Mouse (Mus musculus) heart, postnatal 25 days (tissue): ENCODE measurements around the gene Mtmr14. TPM values are rescaled to one million over a fixed set of nuclear protein-coding genes. Genes with fewer than 3 reads are reported as not detected.

Experiments used
- DNase-seq: peaks from one replicate; pipeline ENCODE4 v3.0.0; 2022; ENCODE audit warnings: low spot score
- intact Hi-C: fragments of 180-260 bp; cut with DNase I; formaldehyde crosslinking; loops from one replicate; pipeline ENCODE4 v1.15.1; 2025
- total RNA-seq, 2 experiments: library from RNA; stranded (reverse); gene quantifications; 2 replicates each; pipeline ENCODE4 v1.2.3; 2021

Mtmr14 gene
- total RNA-seq, 2 experiments from 2014 or later = 13.1 to 15.4 TPM

DNA sequence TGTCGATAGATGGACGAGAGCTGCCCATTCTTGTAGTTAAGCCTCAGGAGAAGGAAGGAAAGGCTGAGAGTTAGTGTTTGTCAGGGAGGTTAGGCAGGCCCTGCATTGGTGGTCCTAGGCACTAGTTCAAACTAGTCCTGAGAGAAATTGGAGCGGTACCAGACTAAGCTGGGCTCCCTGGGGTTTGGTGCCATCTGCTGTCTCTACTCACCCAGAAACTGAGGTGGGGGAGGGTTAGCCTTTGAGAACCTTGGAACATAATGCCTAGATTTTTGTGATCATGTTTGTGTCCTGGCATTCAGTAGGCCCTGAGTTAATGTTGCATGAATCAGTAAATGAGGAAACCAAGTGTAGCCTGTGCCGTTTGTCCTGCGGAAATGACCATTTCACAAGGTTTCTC is 70.5 kb downstream of the Mtmr14 start:
- intact Hi-C loops = loop anchor here (5.0 to 10.0 kb wide), 2 partner anchors 233 to 261 kb away; partner anchors contain the start of genes Setd5 and Thumpd3
- no peak for DNase-seq

DNA sequence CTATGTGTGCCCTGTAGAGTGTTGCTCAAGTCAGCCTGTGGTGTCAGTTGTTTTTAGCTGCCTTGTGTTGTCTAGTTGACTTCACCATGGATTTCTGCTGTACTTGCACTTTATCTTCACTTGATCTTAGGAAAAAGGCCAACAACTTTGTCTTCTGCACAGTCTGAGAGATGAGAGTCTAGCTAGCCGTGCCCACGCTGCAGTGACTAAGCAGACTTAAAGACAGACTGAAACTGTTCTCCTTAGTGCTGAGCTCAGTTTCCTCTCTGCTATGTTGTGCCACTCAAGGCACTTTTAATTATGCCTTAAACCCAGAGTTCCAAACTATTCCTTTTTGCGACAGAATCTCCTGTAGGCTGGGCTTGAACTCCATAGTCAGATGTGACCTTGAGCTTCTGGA is 78.3 kb downstream of the Mtmr14 start:
- intact Hi-C loops = no loop called here
- no peak for DNase-seq

DNA sequence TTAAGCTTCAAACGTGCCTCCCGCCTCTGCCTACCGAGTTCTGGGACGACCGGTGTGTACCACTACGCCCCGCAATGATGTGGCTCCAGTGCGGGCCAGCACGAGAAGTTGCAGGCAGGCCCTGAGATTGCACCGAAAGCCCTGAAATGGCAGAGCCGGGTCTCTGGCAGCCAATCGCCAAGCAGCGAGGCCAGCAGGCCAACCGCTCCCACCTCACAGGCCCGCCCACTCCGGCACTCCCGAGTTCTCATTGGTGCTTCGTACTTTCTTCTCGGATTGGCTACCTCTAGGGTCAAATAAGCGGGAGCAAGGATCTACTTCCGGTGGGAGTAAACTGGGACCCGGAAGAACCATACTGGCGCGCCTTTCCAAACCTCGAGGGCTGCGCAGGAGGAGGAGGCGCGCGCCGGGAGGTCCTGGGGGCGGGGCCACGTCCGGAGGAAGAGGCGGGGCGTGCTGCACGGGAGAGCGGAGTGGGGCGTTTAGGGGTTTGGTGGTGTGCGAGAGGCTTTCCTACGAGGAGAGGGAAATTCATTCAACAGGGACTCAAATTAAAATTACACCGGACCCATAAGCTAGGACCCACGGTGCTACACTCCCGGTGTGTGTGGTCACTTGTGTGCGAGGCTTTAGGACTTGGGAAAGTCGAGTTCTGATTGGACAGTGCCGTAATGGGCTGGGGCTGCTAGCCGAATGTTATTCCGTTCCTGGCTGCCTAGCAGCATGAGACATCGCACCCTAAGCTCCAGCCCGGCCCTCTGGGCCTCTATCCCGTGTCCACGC is 89.1 kb downstream of the Mtmr14 start, which contains the start of gene Ogg1:
Gene Ogg1, plus strand, starts transcription at position 440 of the 783 bp plus-strand sequence.
- intact Hi-C loops = no loop called here
- peak; percentile 99 for DNase-seq

DNA sequence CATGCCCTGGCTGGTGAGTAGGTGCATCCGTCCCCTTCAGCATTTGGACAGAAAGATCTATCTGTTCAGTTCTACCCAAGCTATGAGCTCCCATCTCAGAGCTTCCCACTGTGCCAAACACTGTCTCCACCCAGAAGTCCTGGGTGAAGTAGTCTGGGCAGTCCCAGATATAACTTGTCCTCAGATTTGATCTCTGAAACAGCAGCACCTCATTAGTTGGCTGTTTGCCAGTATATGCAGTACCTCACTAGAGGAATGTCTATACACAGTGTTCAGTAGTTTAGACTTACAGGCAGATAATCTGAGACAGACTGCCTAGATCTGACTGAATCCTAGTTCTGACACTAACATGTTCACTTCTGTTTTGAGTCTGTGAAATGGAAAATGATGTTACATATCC is 91.8 kb downstream of the Mtmr14 start:
- DNase-seq = no peak
- intact Hi-C loops = no loop called here

DNA sequence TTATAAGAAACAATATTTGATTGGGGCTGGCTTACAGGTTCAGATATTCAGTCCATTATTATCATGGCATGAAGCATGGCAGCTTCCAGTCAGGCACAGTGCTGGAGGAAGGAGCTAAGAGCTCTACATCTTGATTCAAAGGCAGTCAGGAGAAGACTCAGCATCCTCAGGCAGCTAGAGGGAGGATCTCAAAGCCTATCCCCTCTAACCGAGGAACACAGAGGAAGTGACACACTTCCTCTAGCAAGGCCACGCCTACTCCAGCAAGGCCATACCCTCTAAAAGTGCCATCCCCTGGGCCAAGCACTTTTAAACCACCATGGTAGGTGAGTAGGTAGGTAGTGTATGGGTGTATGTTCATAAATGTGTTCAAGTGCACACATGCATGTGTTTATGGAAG is 92.9 kb downstream of the Mtmr14 start:
- intact Hi-C loops = loop anchor here (2.0 to 5.0 kb wide), 2 partner anchors 44 to 142 kb away; partner anchors contain the start of gene Il17rc
- DNase-seq = no peak

Other genes with a start within 250 kb of the Mtmr14 start
- gene Thumpd3, start 191.6 kb upstream of the Mtmr14 start, total RNA-seq = 10 to 100 TPM; 16.5 to 16.8 TPM
- gene Setd5, start 160.5 kb upstream of the Mtmr14 start, total RNA-seq = 10 to 100 TPM; 34.4 to 41.1 TPM
- gene Lhfpl4, start 42.5 kb upstream of the Mtmr14 start, total RNA-seq = under 1 TPM; 0.29 to 0.34 TPM
- gene Cpne9, start 44.5 kb downstream of the Mtmr14 start, total RNA-seq = not detected
- 10 to 100 TPM; 12.7 to 15.8 TPM for gene Brpf1, start 69.3 kb downstream of the Mtmr14 start, total RNA-seq
- 1 to 10 TPM; 4.4 to 4.8 TPM for gene Ogg1, start 89.1 kb downstream of the Mtmr14 start, total RNA-seq
- gene Camk1, start 106.1 kb downstream of the Mtmr14 start, total RNA-seq = 10 to 100 TPM; 65.9 to 68.5 TPM
- 10 to 100 TPM; 21.2 to 24.4 TPM for gene Tada3, start 140.0 kb downstream of the Mtmr14 start, total RNA-seq
- 10 to 100 TPM; 66.4 to 74.2 TPM for gene Arpc4, start 140.3 kb downstream of the Mtmr14 start, total RNA-seq
- 1 to 10 TPM; 1.0 to 1.4 TPM for gene Ttll3, start 151.4 kb downstream of the Mtmr14 start, total RNA-seq
- gene Rpusd3, start 181.5 kb downstream of the Mtmr14 start, total RNA-seq = 10 to 100 TPM; 10.3 to 11.5 TPM
- gene Cidec, start 197.9 kb downstream of the Mtmr14 start, total RNA-seq = 1 to 10 TPM; 5.6 to 9.0 TPM
- 10 to 100 TPM; 22.2 TPM for gene Jagn1, start 204.7 kb downstream of the Mtmr14 start, total RNA-seq
- gene Il17re, start 220.6 kb downstream of the Mtmr14 start, total RNA-seq = 1 to 10 TPM in 1 of 2 experiments, under 1 TPM in 1; 0.78 to 1.1 TPM
- 10 to 100 TPM in 1 of 2 experiments, 1 to 10 TPM in 1; 8.2 to 10.0 TPM for gene Il17rc, start 233.6 kb downstream of the Mtmr14 start, total RNA-seq
- gene Creld1, start 245.5 kb downstream of the Mtmr14 start, total RNA-seq = 10 to 100 TPM; 52.2 to 55.6 TPM